Mouse (Mus musculus): ENCODE results near the gene 1810049J17Rik. TPM values are rescaled to one million over a fixed set of nuclear protein-coding genes. Genes with fewer than 3 reads are reported as not detected.

1810049J17Rik gene
- polyA plus RNA-seq, 1 experiment from 2014 or later: 0.80 TPM

DNA sequence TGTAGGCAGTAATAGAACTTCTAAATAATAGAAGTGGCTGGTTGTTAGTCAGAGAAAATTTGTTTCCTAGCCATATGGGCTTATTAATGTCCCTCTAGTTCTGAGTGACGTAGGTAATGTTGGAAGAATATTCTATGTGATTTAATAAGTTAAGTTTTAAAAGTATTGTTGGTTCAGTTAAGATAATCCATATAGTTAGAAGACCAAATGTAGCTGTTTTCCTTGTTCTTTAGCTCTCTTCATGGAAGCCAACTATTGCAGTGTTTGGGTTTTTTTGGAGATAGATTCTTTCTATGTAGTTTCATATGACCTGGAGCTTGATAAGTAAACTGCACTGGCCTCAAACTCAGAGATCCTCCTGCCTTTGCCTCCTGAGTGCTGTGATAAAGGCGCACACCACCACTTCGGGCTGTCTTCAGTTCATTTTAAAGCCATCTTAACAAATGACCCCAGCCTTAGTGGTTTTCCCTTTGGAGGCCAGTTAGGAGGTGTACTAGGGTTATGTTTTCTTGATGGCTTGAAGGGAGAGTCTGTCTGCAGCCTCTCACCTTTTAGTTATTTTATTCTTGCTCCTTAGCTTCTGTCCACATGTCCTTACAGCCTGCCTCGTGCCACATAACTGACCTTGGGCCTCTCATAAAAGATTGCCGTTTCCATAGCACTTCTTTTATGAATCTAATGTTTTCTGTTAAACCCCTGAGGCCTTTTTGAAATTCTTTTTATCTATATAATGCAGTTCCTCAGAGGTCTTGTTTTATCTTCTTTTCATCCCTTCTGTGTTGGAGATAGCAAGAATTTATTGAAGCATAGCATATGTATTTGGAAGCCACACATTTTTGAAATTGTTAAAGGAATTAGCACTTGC is 19.1 kb upstream of the 1810049J17Rik start:
- Histone ChIP-seq H3K36me3 (peaks cover 13% of the 10 kb centered on the region), H3K4me3 (no peak overlapping the region), H3K4me2 (replicated peaks) (no peak overlapping the region), H3K27ac (replicated peaks) (no peak overlapping the region; the same call in 1 of the 2 replicates), H3K9me3 (no peaks in the 10 kb centered on the region), H3K4me1 (peaks cover 8% of the 10 kb centered on the region; the same call in 1 of the 2 replicates), H3K9ac (replicated peaks) (no peak overlapping the region), H3K27me3 (no peaks in the 10 kb centered on the region)
- 31% methylated on average over 5 of the region's 5 CpGs for WGBS
- ATAC-seq (replicated peaks): no peak

DNA sequence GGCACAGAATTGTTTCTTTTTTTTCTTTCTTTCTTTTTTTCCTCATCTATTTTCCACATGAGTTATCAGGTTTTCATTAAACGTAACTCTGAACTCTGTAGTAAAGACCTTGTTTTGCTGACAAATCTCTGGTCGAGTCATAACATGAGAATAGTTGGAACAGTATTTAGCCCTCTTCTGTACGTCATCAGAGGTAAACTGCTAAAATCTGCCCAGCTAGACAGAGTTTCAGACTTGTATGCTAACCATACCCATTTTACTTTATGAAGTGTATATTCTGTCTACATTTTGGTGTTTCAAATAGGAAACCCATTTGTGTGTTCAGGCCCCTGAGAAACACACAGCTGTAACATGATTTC is 16.1 kb upstream of the 1810049J17Rik start:
- no peak overlapping the region for H3K9ac ChIP-seq (replicated peaks)
- no peak for ATAC-seq (replicated peaks)
- H3K36me3 ChIP-seq: 0 out of 2 replicates have a peak, but pooled peaks cover under 1% of the 10 kb centered on the region
- 59% methylated on average over 3 of the region's 3 CpGs for WGBS
- H3K9me3 ChIP-seq: no peaks in the 10 kb centered on the region
- H3K27ac ChIP-seq (replicated peaks): no peak overlapping the region
- no peaks in the 10 kb centered on the region for H3K27me3 ChIP-seq
- H3K4me1 ChIP-seq: peaks cover 8% of the 10 kb centered on the region; the same call in 1 of the 2 replicates
- no peak overlapping the region for H3K4me2 ChIP-seq (replicated peaks)
- no peak overlapping the region for H3K4me3 ChIP-seq

DNA sequence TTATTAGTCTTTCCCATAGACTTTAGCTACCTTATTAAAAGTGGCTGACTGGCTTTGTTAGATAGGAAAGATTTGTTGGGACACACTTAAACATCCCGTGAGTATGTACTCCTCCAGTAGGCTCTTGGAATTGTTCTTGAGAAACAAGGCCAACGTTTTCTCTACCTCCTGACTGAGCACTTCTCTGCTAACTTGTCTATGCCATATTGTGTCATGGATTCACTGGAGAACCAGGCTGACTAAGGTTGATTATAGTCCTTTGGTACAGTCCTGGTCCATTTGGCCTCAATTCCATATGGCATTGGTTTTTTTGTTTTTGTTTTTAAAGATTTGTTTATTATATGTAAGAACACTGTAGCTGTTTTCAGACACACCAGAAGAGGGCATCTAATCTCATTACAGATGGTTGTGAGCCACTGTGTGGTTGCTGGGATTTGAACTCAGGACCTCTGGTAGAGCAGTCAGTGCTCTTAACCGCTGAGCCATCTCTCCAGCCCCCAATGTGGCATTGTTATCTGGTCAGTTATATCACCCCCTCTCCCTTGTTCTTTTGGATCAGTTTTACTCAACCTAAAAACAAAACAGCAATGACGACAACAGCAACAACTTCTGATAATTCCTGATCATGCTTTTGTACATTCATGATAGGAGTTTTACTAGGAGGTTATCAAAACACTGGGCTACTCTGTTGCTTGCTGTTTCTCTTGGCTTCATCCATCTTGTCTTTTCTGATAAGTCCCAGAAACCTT is 15.5 kb upstream of the 1810049J17Rik start:
- Histone ChIP-seq H3K9ac (replicated peaks) (no peak overlapping the region), H3K36me3 (no peaks in the 10 kb centered on the region), H3K4me3 (no peak overlapping the region), H3K9me3 (no peaks in the 10 kb centered on the region), H3K4me1 (peaks cover 8% of the 10 kb centered on the region; the same call in 1 of the 2 replicates), H3K27ac (replicated peaks) (no peak overlapping the region), H3K4me2 (replicated peaks) (no peak overlapping the region), H3K27me3 (no peaks in the 10 kb centered on the region)
- 88% methylated on average over 4 of the region's 4 CpGs for WGBS
- ATAC-seq (replicated peaks): no peak

DNA sequence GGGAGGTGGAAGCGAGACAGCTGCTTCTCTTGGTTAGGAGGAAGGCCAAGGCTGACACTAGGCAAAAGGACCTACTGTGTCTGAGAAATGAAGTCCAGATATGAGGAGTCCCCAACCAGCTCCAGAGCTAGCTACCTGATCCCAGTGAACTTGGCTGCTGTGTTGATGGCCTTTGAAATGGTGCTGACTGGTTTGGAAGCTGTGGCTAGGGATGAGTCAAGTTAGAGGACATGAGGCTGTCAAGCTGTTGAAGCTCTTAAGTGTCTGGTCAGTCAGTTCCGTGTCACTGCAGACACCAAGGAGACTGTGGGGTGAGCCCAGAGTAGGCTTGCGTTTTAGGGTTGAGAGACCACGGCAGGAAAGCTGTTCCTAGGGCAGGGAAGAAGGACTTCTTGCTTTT is 12.7 kb upstream of the 1810049J17Rik start:
- H3K4me2 ChIP-seq (replicated peaks): no peak overlapping the region

DNA sequence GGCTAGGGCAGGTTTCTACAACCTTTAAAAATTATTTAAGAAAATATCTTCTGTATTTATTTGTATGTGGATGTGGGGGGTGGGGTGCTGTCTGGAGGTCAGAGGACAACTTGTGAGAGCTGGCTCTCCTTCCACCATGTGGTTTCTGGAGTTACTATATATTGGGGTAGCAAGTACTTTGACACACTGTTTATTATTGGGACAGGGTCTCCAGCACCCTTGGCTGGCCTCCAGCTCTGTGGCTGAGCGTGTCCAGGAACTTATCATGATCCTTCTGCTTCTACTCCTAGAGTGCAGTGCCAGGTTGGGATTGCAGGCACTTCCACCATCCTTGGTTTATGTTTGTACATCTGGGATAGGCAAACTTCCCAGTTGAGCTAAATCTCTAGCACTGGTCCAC is 9.6 kb upstream of the 1810049J17Rik start:
- Histone ChIP-seq H3K4me1 (peaks cover 14% of the 10 kb centered on the region), H3K27ac (replicated peaks) (peak overlapping the region; percentile 52), H3K36me3 (no peaks in the 10 kb centered on the region), H3K27me3 (no peaks in the 10 kb centered on the region), H3K9me3 (no peaks in the 10 kb centered on the region), H3K4me3 (no peak overlapping the region), H3K4me2 (replicated peaks) (no peak overlapping the region), H3K9ac (replicated peaks) (no peak overlapping the region)
- 50% methylated on average over 1 of the region's 1 CpGs for WGBS
- peak; percentile 30; the same call in 1 of the 2 replicates for ATAC-seq (replicated peaks)

More for the DNA sequence above, 12.7 kb upstream of the 1810049J17Rik start:
- WGBS: 91% methylated on average over 4 of the region's 4 CpGs
- Histone ChIP-seq H3K4me1 (peaks cover 14% of the 10 kb centered on the region), H3K27me3 (no peaks in the 10 kb centered on the region), H3K9me3 (no peaks in the 10 kb centered on the region), H3K9ac (replicated peaks) (no peak overlapping the region), H3K36me3 (no peaks in the 10 kb centered on the region), H3K4me3 (no peak overlapping the region), H3K27ac (replicated peaks) (no peak overlapping the region)
- no peak for ATAC-seq (replicated peaks)

DNA sequence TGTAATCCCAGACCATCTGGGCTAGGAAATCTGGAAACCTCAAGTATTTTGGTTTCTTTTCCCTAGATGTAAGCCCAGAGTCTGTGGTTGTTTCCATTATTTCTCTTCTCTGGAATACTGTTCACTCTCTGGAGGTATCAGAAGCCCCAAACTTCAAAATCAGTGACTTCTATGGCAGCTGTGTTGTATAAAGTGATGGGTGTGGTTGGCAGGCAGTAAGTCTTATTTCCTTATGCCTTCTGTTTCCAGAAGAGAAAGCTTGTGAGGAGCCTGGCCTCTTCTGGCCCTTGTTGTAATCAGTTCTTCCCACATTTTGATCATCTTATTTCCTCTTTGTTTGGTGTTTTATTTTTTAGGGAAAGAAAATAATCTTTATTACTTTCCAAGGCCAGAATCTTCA is 9.2 kb upstream of the 1810049J17Rik start:
- Histone ChIP-seq H3K27ac (replicated peaks) (peak overlapping the region; percentile 52), H3K9me3 (no peaks in the 10 kb centered on the region), H3K27me3 (no peaks in the 10 kb centered on the region), H3K36me3 (no peaks in the 10 kb centered on the region), H3K9ac (replicated peaks) (no peak overlapping the region), H3K4me3 (no peak overlapping the region), H3K4me2 (replicated peaks) (no peak overlapping the region), H3K4me1 (peaks cover 15% of the 10 kb centered on the region)
- peak; percentile 45; the same call in 1 of the 2 replicates for ATAC-seq (replicated peaks)

DNA sequence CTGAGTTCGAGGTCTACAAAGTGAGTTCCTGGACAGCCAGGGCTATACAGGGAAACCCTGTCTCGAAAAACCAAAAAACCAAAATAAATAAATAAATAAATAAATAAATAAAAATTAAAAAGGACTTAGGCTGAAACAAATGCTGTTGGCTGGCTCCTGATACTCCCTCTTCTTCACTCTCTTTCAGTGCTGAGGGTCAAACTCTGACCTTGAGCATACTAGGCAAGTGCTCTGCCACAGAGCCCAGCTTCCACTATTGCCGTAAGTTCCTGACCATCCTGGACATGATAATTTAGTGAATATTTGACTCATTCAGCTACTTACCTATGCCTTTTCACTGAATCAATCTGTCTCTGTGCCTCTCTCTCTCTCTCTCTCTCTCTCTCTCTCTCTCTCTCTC is 8.7 kb upstream of the 1810049J17Rik start:
- Histone ChIP-seq H3K9me3 (no peaks in the 10 kb centered on the region), H3K27me3 (no peaks in the 10 kb centered on the region), H3K4me1 (peaks cover 19% of the 10 kb centered on the region), H3K36me3 (no peaks in the 10 kb centered on the region), H3K4me3 (no peak overlapping the region), H3K4me2 (replicated peaks) (no peak overlapping the region), H3K9ac (replicated peaks) (no peak overlapping the region), H3K27ac (replicated peaks) (peak overlapping the region; percentile 52)
- WGBS: 90% methylated on average over 3 of the region's 3 CpGs
- no peak for ATAC-seq (replicated peaks)

DNA sequence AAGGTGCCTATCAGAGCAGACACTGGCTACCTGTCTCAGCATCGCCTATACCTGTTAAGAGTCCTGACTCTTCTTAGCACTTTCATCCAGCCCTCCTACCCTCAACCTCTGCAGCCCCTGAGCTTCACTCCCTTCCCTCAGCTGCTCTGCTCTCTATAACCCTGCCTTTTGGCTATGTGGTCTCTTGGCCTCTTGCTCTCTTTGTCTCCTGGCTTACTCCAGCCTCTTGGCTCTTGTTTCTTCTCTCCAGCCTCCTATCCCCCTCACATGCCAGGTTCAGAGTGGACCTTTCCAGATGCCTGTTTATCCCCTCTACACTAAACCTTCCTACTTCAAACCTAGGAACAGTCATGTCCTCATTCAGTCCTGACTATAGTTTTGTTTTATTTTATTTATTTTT is 2.6 kb upstream of the 1810049J17Rik start:
- Histone ChIP-seq H3K9ac (replicated peaks) (no peak overlapping the region), H3K9me3 (no peaks in the 10 kb centered on the region), H3K4me1 (peaks cover 30% of the 10 kb centered on the region), H3K4me2 (replicated peaks) (no peak overlapping the region), H3K4me3 (no peak overlapping the region), H3K27ac (replicated peaks) (no peak overlapping the region), H3K36me3 (no peaks in the 10 kb centered on the region), H3K27me3 (peaks cover 4% of the 10 kb centered on the region; the same call in 1 of the 2 replicates)
- WGBS: 97% methylated on average over 1 of the region's 1 CpGs
- no peak for ATAC-seq (replicated peaks)

DNA sequence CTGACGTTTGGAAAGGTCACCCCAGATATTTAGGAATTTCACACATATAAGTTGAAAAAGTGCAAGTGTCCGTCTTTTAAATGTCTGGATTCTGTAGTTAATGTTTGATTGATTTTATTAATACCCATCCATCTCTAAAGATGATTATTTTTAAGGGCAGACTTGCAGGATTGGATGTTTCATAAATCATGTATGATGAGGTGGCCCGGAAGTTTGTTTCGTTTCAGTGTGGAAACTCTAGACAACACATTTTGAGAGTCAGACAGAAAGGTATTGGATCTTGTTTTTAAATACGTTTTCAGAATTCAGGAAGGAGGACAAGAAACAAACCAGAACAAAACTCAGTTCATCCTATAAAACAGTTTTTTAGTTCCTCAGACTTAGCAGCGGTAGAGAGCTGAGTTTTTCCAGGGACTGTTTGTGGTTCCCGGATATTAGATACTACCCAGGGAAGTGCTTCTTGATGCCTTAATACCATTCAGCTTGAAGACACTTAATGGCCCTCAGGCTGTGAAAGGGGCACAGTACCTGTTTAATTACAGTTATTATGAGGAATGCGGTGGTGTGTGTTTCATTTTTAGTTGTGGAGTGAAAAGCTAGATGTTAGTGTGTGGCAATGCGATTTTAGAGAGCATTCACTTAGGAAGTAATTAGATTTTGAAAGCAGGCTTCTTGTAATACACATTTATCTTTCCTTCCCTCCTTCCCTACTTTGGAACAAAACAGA is 1.1 kb upstream of the 1810049J17Rik start:
- Histone ChIP-seq H3K9me3 (no peaks in the 10 kb centered on the region), H3K36me3 (no peaks in the 10 kb centered on the region), H3K9ac (replicated peaks) (peak overlapping the region; percentile 91), H3K4me2 (replicated peaks) (peak overlapping the region; percentile 65), H3K27ac (replicated peaks) (no peak overlapping the region), H3K4me3 (peak overlapping the region; percentile 93), H3K4me1 (peaks cover 30% of the 10 kb centered on the region), H3K27me3 (peaks cover 4% of the 10 kb centered on the region; the same call in 1 of the 2 replicates)
- 16% methylated on average over 9 of the region's 9 CpGs for WGBS
- ATAC-seq (replicated peaks): no peak

DNA sequence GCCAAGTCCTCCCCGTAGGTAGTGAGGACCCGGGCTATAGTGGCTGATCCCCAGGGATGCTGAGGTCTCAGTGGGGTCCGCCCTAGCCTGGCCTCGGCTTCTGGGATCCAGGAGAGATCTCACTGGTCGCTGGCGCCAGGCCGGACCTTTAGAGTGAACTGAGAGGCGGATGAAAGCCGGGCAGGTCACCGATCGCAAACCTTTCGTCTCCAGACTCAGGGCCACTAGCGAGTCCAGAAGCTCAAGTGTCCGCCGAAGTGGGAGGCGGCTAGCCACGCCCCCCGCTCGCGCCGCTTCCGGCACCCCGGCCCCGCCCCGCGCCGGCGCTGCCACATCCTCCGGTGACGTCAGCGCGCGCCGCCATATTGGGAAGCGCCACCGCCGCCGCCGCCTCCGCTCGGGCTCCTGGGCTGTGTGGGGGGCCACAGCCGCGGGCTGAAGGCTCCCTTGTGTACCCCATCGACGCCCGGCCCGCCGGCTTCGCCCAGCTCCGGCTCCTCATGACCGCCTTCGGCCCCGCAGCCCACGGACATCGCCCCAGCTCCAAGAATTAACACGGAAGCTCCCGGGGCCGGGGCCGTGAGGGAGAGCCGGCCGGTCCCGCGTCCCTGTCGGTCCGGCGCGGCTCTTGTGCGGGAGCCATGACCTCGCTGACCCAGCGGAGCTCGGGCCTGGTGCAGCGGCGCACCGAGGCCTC is 460 bp downstream of the 1810049J17Rik start, which contains the start of gene Golph3:
Gene Golph3 (plus strand): TSS at position 360 of the 697 bp plus-strand sequence.
- Histone ChIP-seq H3K9me3 (no peaks in the 10 kb centered on the region), H3K4me1 (peaks cover 30% of the 10 kb centered on the region), H3K4me2 (replicated peaks) (peak within 1 kb of the TSS; percentile 65), H3K36me3 (no peaks in the 10 kb centered on the region), H3K27ac (replicated peaks) (peak within 1 kb of the TSS; percentile 94), H3K9ac (replicated peaks) (peak within 1 kb of the TSS; percentile 91), H3K27me3 (peaks cover 4% of the 10 kb centered on the region; the same call in 1 of the 2 replicates), H3K4me3 (peak within 1 kb of the TSS; percentile 93)
- WGBS: under 1% methylated on average over 71 of the region's 74 CpGs
- peak; percentile 98 for ATAC-seq (replicated peaks)

DNA sequence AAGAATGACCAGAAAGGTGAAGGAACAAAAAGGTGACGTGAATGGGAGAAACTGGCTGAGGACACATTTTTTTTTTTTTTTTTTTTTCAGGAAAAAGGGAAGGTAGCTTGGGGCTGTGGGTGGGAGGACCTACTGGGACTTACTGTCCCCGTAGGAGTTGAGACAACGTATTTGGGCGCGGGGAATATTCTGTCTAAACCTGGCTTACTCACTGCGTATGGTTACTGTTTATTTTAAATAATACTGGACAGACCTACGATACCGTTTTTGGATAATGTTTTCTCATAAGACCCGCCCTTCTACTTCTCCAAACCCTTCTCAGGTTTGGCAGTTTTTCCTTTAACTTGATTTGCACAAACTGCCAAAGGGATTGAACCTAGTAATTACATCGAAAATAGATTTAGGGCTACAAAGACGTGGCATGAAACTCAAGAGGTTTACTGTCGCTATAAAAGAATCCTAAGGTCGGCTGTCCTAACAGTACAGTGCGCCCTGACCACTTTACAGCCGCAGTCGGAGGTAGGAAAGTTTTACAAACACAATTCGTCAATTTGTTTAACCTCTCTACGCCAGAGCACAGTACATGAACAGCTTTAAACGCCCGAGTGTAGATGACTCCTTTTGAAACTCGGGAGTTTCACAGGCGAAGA is 1.1 kb downstream of the 1810049J17Rik start:
- WGBS: 6% methylated on average over 22 of the region's 22 CpGs
- Histone ChIP-seq H3K9me3 (no peaks in the 10 kb centered on the region), H3K4me1 (peaks cover 26% of the 10 kb centered on the region), H3K4me2 (replicated peaks) (peak overlapping the region; percentile 65), H3K27me3 (peaks cover 4% of the 10 kb centered on the region; the same call in 1 of the 2 replicates), H3K4me3 (peak overlapping the region; percentile 93), H3K36me3 (no peaks in the 10 kb centered on the region), H3K9ac (replicated peaks) (peak overlapping the region; percentile 91), H3K27ac (replicated peaks) (peak overlapping the region; percentile 94; the same call in 1 of the 2 replicates)
- ATAC-seq (replicated peaks): no peak
